Mouse (Mus musculus): ENCODE measurements at regions not wholly inside any gene's neighbourhood (a gene's known extent, or its start where the extent isn't known, plus 50 kb on each side); places are given as distances from the start of the nearest gene placed in this dataset.

- Histone ChIP-seq H3K4me1 (ENCODE audit: control insufficient read depth, insufficient read depth, low read length) (no peaks in the 10 kb centered on the region; the same call in 1 of the 2 replicates), H3K36me3 (ENCODE audit: control insufficient read depth, insufficient read depth, low read length) (no peaks in the 10 kb centered on the region), H3K27me3 (ENCODE audit: control insufficient read depth, insufficient read depth, low read length) (no peaks in the 10 kb centered on the region), H3K4me3 (ENCODE audit: control insufficient read depth, low read depth, low read length) (no peak overlapping the region), H3K27ac (ENCODE audit: control insufficient read depth, insufficient read depth, low read depth, low read length) (no peak overlapping the region)
- no peak for TF ChIP-seq CTCF (IDR thresholded peaks at IDR 0.05; ENCODE audit: control insufficient read depth, insufficient read depth, insufficient replicate concordance, low read depth, low read length)
- no peak for TF ChIP-seq POLR2A (IDR thresholded peaks at IDR 0.05; ENCODE audit: control insufficient read depth, low read depth, low read length)
Measured at GRCm38 (mm10) chr16:18723186-18723843, 53.3 kb upstream of the Cldn5 start.

GRCm38 (mm10) chr16:18723874-18724273 is 52.8 kb upstream of the Cldn5 start:
- TF ChIP-seq CTCF (IDR thresholded peaks at IDR 0.05; ENCODE audit: control insufficient read depth, insufficient read depth, insufficient replicate concordance, low read depth, low read length): no peak
- no peak for TF ChIP-seq POLR2A (IDR thresholded peaks at IDR 0.05; ENCODE audit: control insufficient read depth, low read depth, low read length)
- Histone ChIP-seq H3K27me3 (ENCODE audit: control insufficient read depth, insufficient read depth, low read length) (no peaks in the 10 kb centered on the region), H3K27ac (ENCODE audit: control insufficient read depth, insufficient read depth, low read depth, low read length) (no peak overlapping the region), H3K4me1 (ENCODE audit: control insufficient read depth, insufficient read depth, low read length) (no peaks in the 10 kb centered on the region; the same call in 1 of the 2 replicates), H3K36me3 (ENCODE audit: control insufficient read depth, insufficient read depth, low read length) (no peaks in the 10 kb centered on the region), H3K4me3 (ENCODE audit: control insufficient read depth, low read depth, low read length) (no peak overlapping the region)

DNA sequence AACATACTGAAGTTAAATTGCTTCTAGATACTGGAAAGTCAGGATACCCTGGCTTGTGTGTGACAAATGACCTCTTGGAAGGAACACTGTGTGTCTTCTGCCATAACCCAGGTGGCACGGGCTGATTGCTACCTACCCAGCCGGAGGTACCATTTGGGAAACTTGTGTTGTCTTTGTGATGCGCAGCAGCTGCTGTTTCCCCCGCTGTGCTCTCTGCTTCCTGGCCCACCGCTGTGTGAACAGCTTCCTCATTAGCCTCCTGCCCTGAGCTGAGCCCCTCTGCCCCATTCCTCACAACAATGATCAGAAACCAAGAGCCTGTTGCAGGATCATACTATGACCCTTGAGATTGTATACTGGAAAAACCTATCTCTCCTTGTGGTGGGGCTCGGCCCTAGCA is 51.9 kb upstream of the Cldn5 start:
- TF ChIP-seq POLR2A (IDR thresholded peaks at IDR 0.05; ENCODE audit: control insufficient read depth, low read depth, low read length): no peak
- no peak for TF ChIP-seq CTCF (IDR thresholded peaks at IDR 0.05; ENCODE audit: control insufficient read depth, insufficient read depth, insufficient replicate concordance, low read depth, low read length)
- Histone ChIP-seq H3K27ac (ENCODE audit: control insufficient read depth, insufficient read depth, low read depth, low read length) (no peak overlapping the region), H3K36me3 (ENCODE audit: control insufficient read depth, insufficient read depth, low read length) (no peaks in the 10 kb centered on the region), H3K27me3 (ENCODE audit: control insufficient read depth, insufficient read depth, low read length) (no peaks in the 10 kb centered on the region), H3K4me1 (ENCODE audit: control insufficient read depth, insufficient read depth, low read length) (no peaks in the 10 kb centered on the region; the same call in 1 of the 2 replicates), H3K4me3 (ENCODE audit: control insufficient read depth, low read depth, low read length) (no peak overlapping the region)
